Mouse (Mus musculus) midbrain, postnatal 0 days (tissue): ENCODE measurements around the gene Card10. TPM values are rescaled to one million over a fixed set of nuclear protein-coding genes. Genes with fewer than 3 reads are reported as not detected.
"Not testable (repeated sequence)": the region's sequence is repeated elsewhere in the genome, so short reads cannot be mapped to it uniquely, and the experiment has no call there.

Experiments
- ATAC-seq: fragments of 200-750 bp; cut with Nextera tagmentation; 2 replicates; pipeline ENCODE4 v1.8.0; 2017; ENCODE audit warnings: moderate number of reproducible peaks, mild to moderate bottlenecking, moderate TSS enrichment, moderate library complexity; ENCODE audit not compliant: low FRiP score
- DNase-seq: peaks from one replicate; pipeline ENCODE4 v3.0.0-alpha.2; 2015; ENCODE audit warnings: low spot score
- H3K27ac ChIP-seq: fragments of 300-500 bp; sonication (generic); 2 replicates; pipeline ENCODE4 v1.5.1; 2014; ENCODE audit warnings: low read depth, mild to moderate bottlenecking, low read length, mixed read lengths
- H3K27me3 ChIP-seq: fragments of 300-500 bp; sonication (generic); 2 replicates; pipeline ENCODE4 v1.6.1; 2014; ENCODE audit warnings: low read length, control low read depth, mixed read lengths; ENCODE audit not compliant: insufficient read depth
- H3K36me3 ChIP-seq: fragments of 300-500 bp; sonication (generic); 2 replicates; pipeline ENCODE4 v1.6.1; 2014; ENCODE audit warnings: low read length, control low read depth, mixed read lengths; ENCODE audit not compliant: insufficient read depth
- H3K4me1 ChIP-seq: fragments of 300-500 bp; sonication (generic); 2 replicates; pipeline ENCODE4 v1.6.1; 2014; ENCODE audit warnings: mild to moderate bottlenecking, control low read depth, antibody characterized with exemption, low read length, mixed read lengths; ENCODE audit not compliant: insufficient read depth
- H3K4me2 ChIP-seq: fragments of 300-500 bp; sonication (generic); 2 replicates; pipeline ENCODE4 v1.6.1; 2014; ENCODE audit warnings: low read depth, mild to moderate bottlenecking, low read length, mixed read lengths; ENCODE audit not compliant: poor library complexity, severe bottlenecking
- H3K4me3 ChIP-seq: fragments of 300-500 bp; sonication (generic); 2 replicates; pipeline ENCODE4 v1.5.1; 2014; ENCODE audit warnings: low read depth, mild to moderate bottlenecking, low read length, moderate library complexity
- H3K9ac ChIP-seq: fragments of 300-500 bp; sonication (generic); replicated peaks from 2 replicates; pipeline ENCODE4 v1.6.1; 2014; ENCODE audit warnings: mild to moderate bottlenecking, low read length, moderate library complexity, mixed read lengths; ENCODE audit not compliant: poor library complexity, severe bottlenecking
- H3K9me3 ChIP-seq: fragments of 300-500 bp; sonication (generic); 2 replicates; pipeline ENCODE4 v1.6.1; 2016; ENCODE audit warnings: low read length, control low read depth
- CTCF ChIP-seq: IDR thresholded peaks from 2 replicates; pipeline ENCODE4 v1.5.1; 2016; ENCODE audit warnings: antibody characterized with exemption, mild to moderate bottlenecking
- WGBS: fragments of 180-500 bp; shearing (Covaris S2); extraction: QIAGEN DNeasy Blood & Tissue Kit; methylation state at CpG from one replicate; pipeline ENCODE4 v1.1.7; 2014; 5-methylcytosine and 5-hydroxymethylcytosine counted together
- polyA plus RNA-seq: library from polyadenylated mRNA; unstranded; fragments of >200 nt; fragmentation: Nextera tagmentation; extraction: Ambion mirVana; gene quantifications from 2 replicates; pipeline ENCODE4 v1.2.1, GENCODE M21; 2015
- total RNA-seq: library from RNA; depleted of rRNA; stranded (reverse); fragments of >200 nt; gene quantifications from 2 replicates; pipeline ENCODE4 v1.2.3, GENCODE M21; 2014; rRNA removed

Card10 gene
- 0.71 and 1.6 TPM in 2 replicates for total RNA-seq
- polyA plus RNA-seq, result 2.2 and 2.5 TPM in 2 replicates

DNA sequence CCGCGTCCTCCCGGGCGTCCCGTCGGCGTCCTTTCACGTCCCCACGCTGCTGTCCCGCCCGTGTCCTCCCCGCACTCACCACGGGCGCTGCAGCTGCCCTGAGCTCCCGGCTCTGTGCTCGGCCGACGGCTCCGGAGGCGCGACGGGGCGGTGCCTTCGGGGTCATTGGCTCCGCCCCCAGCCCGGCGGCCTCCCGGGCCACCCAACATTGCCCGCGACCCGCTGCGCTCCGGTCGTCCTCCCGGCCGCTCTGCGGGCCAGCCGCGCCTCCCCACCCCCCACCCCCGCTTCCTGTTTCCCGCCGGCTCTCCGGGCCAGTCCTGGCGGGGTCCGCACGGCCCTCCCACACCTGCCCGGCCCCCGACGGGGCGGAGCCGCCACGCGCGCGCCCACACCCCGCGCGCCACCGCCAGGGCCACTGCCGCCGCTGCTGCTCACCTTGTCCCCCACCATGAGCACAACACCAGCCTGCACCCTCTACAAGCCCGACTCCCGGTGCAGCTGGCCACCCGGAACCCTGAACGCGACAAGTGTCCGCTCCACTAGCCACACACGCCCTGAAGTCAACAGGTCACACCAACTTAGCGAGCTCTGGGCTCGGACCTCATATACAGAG, at the start of gene Card10:
Card10 (minus strand) TSS at position 267 of the 616 bp plus-strand sequence.
- no peak for TF ChIP-seq CTCF
- H3K9me3 ChIP-seq, result no peaks in the 10 kb centered on the region
- H3K36me3 ChIP-seq, result no peaks in the 10 kb centered on the region
- DNase-seq (no peak), ATAC-seq (peak; percentile 54)
- H3K4me1 ChIP-seq, result peaks cover 5% of the 10 kb centered on the region
- H3K27ac ChIP-seq, result no peak within 1 kb of the TSS
- peak within 1 kb of the TSS; percentile 39; the same call in 1 of the 2 replicates for H3K9ac ChIP-seq
- H3K4me3 ChIP-seq, result peak within 1 kb of the TSS; percentile 51
- H3K27me3 ChIP-seq, result peaks cover 14% of the 10 kb centered on the region
- under 1% methylated on average over 54 of the region's 70 CpGs for whole genome bisulfite sequencing
- H3K4me2 ChIP-seq, result peak within 1 kb of the TSS; percentile 86

DNA sequence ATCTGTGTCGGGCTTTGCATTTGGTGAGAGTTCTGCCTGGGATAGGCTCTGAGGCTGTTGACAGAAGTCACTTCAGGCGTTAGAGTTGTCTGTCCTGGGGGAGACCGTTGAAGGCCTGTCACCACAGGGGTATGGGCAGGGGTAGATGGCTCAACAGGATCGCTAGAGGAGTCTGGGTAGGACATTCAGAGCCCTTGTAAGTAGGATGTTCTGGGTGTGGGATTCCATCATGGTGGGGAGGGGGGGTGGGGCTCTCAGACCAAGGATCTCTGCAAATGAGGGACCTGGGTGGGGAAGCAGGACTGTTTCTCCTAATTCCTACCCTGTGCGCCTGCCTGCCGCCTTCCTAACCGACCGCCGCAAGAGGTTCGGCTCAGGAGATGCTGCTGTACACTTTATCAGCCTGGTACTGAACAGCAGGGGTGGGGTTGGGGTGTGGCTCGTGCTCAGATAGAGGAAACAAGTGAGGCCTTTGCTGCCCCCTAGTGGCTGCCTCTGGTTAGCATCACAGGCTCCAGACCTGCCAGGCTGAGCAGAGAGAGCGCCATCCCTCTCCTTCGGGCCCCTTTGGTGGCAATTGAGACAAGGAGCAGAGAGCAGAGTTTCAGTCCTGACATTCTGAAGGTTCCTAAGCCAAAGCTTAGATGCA, 48.8 kb upstream of the Card10 start:
- Histone ChIP-seq H3K27me3 (no peaks in the 10 kb centered on the region), H3K9ac (no peak overlapping the region), H3K4me2 (no peak overlapping the region; the same call in 1 of the 2 replicates), H3K9me3 (no peaks in the 10 kb centered on the region), H3K36me3 (no peaks in the 10 kb centered on the region), H3K27ac (no peak overlapping the region), H3K4me1 (no peaks in the 10 kb centered on the region), H3K4me3 (no peak overlapping the region)
- ATAC-seq, result peak; percentile 78
- DNase-seq, result peak; percentile 91
- WGBS, result 16% methylated on average over 13 of the region's 13 CpGs
- peak; percentile 90 for TF ChIP-seq CTCF

DNA sequence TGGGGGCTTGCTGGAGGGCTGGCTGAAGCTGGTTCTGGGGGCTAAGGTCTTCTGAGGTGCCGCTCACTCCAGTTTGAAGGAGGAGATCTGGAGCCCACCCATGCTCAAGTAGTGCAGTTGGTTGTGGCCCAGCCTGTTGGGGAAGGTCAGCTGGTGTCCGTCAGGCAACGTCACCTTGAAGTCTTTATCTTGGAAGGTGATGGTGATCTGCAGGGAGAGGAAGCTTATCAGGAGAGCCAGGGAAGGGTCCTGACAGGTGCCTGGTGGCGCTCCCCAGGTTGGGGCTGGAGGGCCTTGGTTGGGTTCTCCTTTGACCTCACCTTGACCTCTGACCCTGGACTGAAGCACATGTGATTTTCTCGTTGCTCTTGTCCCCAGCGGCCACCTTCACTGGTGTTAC, 48.1 kb upstream of the Card10 start:
- H3K9ac ChIP-seq, result no peak overlapping the region
- no peaks in the 10 kb centered on the region for H3K4me1 ChIP-seq
- no peak for TF ChIP-seq CTCF
- DNase-seq (no peak), ATAC-seq (no peak)
- H3K9me3 ChIP-seq, result no peaks in the 10 kb centered on the region
- no peaks in the 10 kb centered on the region for H3K27me3 ChIP-seq
- WGBS, result 77% methylated on average over 6 of the region's 6 CpGs
- no peak overlapping the region for H3K27ac ChIP-seq
- no peak overlapping the region for H3K4me3 ChIP-seq
- H3K4me2 ChIP-seq, result no peak overlapping the region
- no peaks in the 10 kb centered on the region for H3K36me3 ChIP-seq

GRCm38 (mm10) chr15:78850059-78850824, 47.4 kb upstream of the Card10 start:
- H3K4me3 ChIP-seq, result no peak overlapping the region
- no peak for DNase-seq
- no peak overlapping the region for H3K4me2 ChIP-seq
- no peaks in the 10 kb centered on the region for H3K9me3 ChIP-seq
- 79% methylated on average over 14 of the region's 15 CpGs for WGBS
- H3K27me3 ChIP-seq, result no peaks in the 10 kb centered on the region
- TF ChIP-seq CTCF, result no peak
- no peak overlapping the region for H3K9ac ChIP-seq
- no peak for ATAC-seq
- no peaks in the 10 kb centered on the region for H3K36me3 ChIP-seq
- no peaks in the 10 kb centered on the region for H3K4me1 ChIP-seq
- no peak overlapping the region for H3K27ac ChIP-seq

DNA sequence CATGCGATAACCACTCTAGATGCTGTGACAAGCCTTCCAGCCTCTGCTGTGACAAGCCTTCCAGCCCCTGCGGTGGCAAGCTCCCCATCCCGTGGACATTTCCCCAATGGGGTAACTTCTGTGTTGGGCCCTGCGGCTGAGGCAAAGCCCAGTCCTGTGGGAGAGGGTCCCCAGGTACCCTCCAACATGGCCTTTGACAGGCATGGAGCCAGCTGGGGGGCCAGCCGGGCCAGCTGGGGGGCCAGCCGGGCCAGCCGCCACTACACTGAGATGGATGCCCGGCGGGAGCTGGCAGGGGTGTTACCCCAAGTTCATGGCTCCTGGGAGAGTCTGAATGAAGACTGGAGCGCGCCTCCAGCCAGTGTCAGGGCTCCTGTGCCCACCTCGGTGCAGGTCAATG, 46.6 kb upstream of the Card10 start:
- H3K4me2 ChIP-seq, result no peak overlapping the region
- no peak for TF ChIP-seq CTCF
- no peak overlapping the region for H3K27ac ChIP-seq
- no peaks in the 10 kb centered on the region for H3K4me1 ChIP-seq
- no peak overlapping the region for H3K9ac ChIP-seq
- ATAC-seq (no peak), DNase-seq (no peak)
- no peaks in the 10 kb centered on the region for H3K36me3 ChIP-seq
- 87% methylated on average over 12 of the region's 12 CpGs for WGBS
- H3K4me3 ChIP-seq, result no peak overlapping the region
- H3K9me3 ChIP-seq, result no peaks in the 10 kb centered on the region
- H3K27me3 ChIP-seq, result no peaks in the 10 kb centered on the region

- peak; percentile 85 for TF ChIP-seq CTCF
- Histone ChIP-seq H3K36me3 (no peaks in the 10 kb centered on the region), H3K9me3 (no peaks in the 10 kb centered on the region), H3K4me3 (no peak overlapping the region), H3K4me1 (no peaks in the 10 kb centered on the region), H3K4me2 (no peak overlapping the region), H3K9ac (no peak overlapping the region), H3K27me3 (peaks cover 8% of the 10 kb centered on the region; the same call in 1 of the 2 replicates), H3K27ac (no peak overlapping the region)
- WGBS, result 27% methylated on average over 5 of the region's 5 CpGs
- ATAC-seq (no peak), DNase-seq (peak; percentile 67)
Observed at GRCm38 (mm10) chr15:78848467-78848866, 45.6 kb upstream of the Card10 start.

DNA sequence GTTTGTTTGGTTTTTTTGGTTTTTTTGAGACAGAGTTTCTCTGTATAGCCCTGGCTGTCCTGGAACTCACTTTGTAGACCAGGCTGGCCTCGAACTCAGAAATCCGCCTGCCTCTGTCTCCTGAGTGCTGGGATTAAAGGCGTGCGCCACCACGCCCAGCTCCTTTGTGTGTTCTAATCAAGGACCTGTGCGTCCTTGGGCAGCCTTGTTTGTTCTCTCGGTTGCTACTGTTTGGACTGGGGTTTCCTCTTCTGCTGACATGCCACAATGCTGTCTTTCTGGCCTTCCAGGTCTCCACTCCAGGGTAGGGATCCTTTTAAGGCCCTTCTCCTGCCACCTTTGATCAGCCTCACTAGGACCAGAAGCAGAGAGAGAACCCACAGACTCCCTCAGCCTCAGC, 44.0 kb upstream of the Card10 start:
- H3K27ac ChIP-seq, H3K4me2 ChIP-seq, ATAC-seq, H3K4me3 ChIP-seq, H3K36me3 ChIP-seq, H3K9ac ChIP-seq, DNase-seq, H3K4me1 ChIP-seq, H3K9me3 ChIP-seq: not testable (repeated sequence)
- 83% methylated on average over 6 of the region's 7 CpGs for WGBS
- peaks cover 20% of the 10 kb centered on the region for H3K27me3 ChIP-seq
